Mouse (Mus musculus) brain, adult 10 weeks (tissue): ENCODE data around the gene Olfr625-ps1. TPM values are rescaled to one million over a fixed set of nuclear protein-coding genes. Genes with fewer than 3 reads are reported as not detected.

ENCODE experiments used
- polyA plus RNA-seq: library from polyadenylated mRNA; stranded (reverse); fragments of 350-450 nt; fragmentation: Illumina TruSeq; extraction: RNeasy Lipid Tissue Mini Kit (QIAGEN cat#74804); gene quantifications from one replicate; pipeline ENCODE4 v1.2.3, GENCODE M21; 2015; ENCODE audit warnings: low read depth, low replicate concordance

Gene Olfr625-ps1
- not detected for polyA plus RNA-seq

DNA sequence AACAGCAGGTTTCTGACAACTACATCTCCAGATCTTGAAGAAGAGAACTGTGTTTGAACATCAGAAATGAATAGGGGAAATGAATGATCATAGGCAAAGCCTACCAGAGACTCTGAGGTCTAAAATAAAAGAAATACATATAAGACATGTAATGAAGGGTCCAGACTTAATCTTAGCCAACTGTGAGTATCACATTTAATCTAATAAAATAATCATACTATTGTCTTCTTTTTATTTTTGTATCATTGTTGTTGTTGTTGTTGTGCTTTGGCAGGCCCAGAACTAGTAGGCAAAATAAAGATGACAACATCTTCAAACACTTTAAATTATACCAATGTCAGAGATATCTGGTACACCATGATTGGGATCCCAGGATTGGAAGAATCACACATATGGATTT lies at the start of gene Olfr625-ps1:
Olfr625-ps1 (plus strand) TSS at position 301 of the 400 bp plus-strand sequence.

DNA sequence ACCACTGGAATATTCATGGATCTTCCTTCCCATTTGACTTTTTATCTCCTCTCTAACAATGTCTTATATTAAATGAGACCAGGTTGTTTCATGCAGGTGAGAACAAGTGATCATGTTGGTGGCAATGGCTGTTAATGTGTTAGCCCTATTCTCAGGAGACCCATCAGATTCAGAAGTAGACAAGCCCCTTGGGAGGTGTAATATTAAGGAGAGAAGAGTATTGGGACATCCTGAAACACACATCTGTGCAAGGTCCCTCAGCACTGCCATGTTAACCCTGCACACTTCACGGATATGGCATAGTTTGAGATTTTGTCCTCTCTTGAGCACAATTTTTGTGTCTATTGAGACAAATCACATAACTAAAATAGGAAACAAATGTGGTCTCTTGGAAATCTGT lies 39.9 kb upstream of the Olfr625-ps1 start, which contains the start of gene Olfr622:
Olfr622 (minus strand) TSS at position 101 of the 400 bp plus-strand sequence.

DNA sequence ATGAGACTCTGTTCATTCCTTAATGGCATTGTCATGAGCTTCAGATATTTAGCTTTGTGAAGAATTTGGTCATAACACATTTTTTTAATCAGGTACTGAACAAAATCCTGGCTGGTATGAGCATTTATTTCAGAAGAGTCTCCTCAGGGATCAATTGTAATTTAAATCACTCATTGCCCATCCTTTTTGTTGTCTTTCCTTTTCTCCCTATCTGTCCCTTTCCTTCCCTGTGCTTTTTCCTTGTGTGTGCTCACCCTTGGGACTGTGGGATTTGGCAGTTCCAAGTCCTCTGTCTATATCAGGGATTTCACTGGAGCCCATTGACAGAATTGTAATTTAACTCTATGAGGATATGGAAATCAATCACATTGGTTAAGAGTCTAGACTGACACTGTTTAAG lies 18.9 kb upstream of the Olfr625-ps1 start, which contains the start of gene Olfr623:
Olfr623 (minus strand) TSS at position 101 of the 400 bp plus-strand sequence.

DNA sequence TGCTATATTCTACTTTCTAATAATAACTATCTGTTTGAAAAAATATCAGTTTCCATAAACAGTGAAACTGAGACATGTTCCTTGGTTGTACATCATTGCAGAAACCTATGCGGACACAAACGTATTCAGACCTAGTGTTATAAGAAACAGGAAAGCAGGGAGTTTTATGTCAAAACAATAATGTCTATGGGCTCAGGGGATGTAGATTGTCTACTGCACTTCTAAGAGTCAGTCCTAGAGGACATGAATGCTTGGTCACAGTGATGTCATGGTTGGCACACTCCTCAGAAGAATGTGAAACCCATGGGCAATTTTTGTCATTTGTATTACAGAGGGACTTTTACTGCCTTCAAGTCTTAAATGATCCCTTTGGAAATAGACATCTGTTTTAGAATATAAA lies 11.4 kb upstream of the Olfr625-ps1 start, which contains the start of gene Olfr624:
Olfr624 (minus strand) TSS at position 101 of the 400 bp plus-strand sequence.

DNA sequence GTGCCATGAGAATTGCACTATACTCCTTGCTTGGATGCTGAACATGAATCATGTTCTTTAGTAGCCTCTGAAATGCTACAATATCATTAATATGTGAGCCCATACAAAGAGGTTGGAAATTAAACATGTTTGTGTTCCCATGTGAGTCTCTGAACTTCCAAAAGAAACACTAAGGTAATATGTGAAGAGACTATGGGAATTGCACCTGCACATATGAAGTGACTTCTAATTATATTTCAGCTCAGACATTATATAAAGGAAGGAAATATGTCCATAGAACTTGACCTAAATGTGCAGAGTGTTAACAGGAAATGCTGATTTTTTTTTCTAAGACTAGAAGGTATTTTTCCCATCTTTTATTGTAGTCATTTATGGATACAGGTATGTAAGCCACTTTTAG lies 31.9 kb downstream of the Olfr625-ps1 start, which contains the start of gene Olfr243:
Olfr243 (plus strand) TSS at position 301 of the 400 bp plus-strand sequence.

DNA sequence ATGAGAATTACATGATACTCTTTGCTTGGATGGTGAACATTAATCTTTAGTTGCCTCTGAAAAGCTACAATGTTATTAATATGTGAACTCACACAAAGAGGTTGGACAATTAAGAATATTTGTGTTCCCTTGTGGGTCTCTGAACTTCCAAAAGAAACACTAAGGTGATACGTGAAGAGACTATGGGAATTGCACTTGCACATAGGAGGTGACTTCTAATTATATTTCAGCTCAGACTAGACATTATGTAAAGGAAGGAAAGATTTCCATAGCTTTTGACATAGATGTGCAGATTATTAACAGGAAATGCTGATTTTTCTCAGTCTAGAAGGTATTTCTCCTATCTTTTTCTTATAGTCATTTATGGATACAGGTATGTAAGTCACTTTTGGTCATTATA lies 47.6 kb downstream of the Olfr625-ps1 start, which contains the start of gene Olfr628:
Olfr628 (plus strand) TSS at position 301 of the 400 bp plus-strand sequence.

Other genes with a start within 250 kb of the Olfr625-ps1 start
- gene Olfr605, start 237.3 kb upstream of the Olfr625-ps1 start, polyA plus RNA-seq, result not detected
- not detected for gene Olfr606, start 233.7 kb upstream of the Olfr625-ps1 start, polyA plus RNA-seq
- gene Olfr607, start 218.6 kb upstream of the Olfr625-ps1 start, polyA plus RNA-seq, result not detected
- gene Olfr608, start 212.8 kb upstream of the Olfr625-ps1 start, polyA plus RNA-seq, result not detected
- not detected for gene Olfr609, start 184.7 kb upstream of the Olfr625-ps1 start, polyA plus RNA-seq
- gene Olfr610, start 170.6 kb upstream of the Olfr625-ps1 start, polyA plus RNA-seq, result not detected
- not detected for gene Olfr611, start 161.9 kb upstream of the Olfr625-ps1 start, polyA plus RNA-seq
- not detected for gene Olfr612, start 140.0 kb upstream of the Olfr625-ps1 start, polyA plus RNA-seq
- gene Olfr613, start 134.6 kb upstream of the Olfr625-ps1 start, polyA plus RNA-seq, result not detected
- not detected for gene Olfr615, start 126.6 kb upstream of the Olfr625-ps1 start, polyA plus RNA-seq
- gene Olfr616, start 113.6 kb upstream of the Olfr625-ps1 start, polyA plus RNA-seq, result not detected
- not detected for gene Olfr617, start 109.7 kb upstream of the Olfr625-ps1 start, polyA plus RNA-seq
- not detected for gene Olfr618, start 92.6 kb upstream of the Olfr625-ps1 start, polyA plus RNA-seq
- gene Olfr619, start 82.1 kb upstream of the Olfr625-ps1 start, polyA plus RNA-seq, result not detected
- not detected for gene Olfr620, start 70.2 kb upstream of the Olfr625-ps1 start, polyA plus RNA-seq
- not detected for gene Olfr622, start 40.0 kb upstream of the Olfr625-ps1 start, polyA plus RNA-seq
- gene Olfr623, start 19.0 kb upstream of the Olfr625-ps1 start, polyA plus RNA-seq, result not detected
- gene Olfr624, start 11.5 kb upstream of the Olfr625-ps1 start, polyA plus RNA-seq, result not detected
- gene Olfr243, start 32.0 kb downstream of the Olfr625-ps1 start, polyA plus RNA-seq, result not detected
- not detected for gene Olfr628, start 47.7 kb downstream of the Olfr625-ps1 start, polyA plus RNA-seq
- gene Olfr629, start 62.2 kb downstream of the Olfr625-ps1 start, polyA plus RNA-seq, result not detected
- gene Olfr630, start 74.6 kb downstream of the Olfr625-ps1 start, polyA plus RNA-seq, result not detected
- not detected for gene Olfr69, start 88.9 kb downstream of the Olfr625-ps1 start, polyA plus RNA-seq
- not detected for gene Olfr68, start 97.0 kb downstream of the Olfr625-ps1 start, polyA plus RNA-seq
- gene Olfr67, start 109.1 kb downstream of the Olfr625-ps1 start, polyA plus RNA-seq, result not detected
- 154 TPM for gene Hbb-bt, start 131.3 kb downstream of the Olfr625-ps1 start, polyA plus RNA-seq
- 1,248 TPM for gene Hbb-bs, start 145.4 kb downstream of the Olfr625-ps1 start, polyA plus RNA-seq
- not detected for gene Hbb-bh2, start 157.8 kb downstream of the Olfr625-ps1 start, polyA plus RNA-seq
- not detected for gene Hbb-bh1, start 160.4 kb downstream of the Olfr625-ps1 start, polyA plus RNA-seq
- gene Hbb-y, start 170.5 kb downstream of the Olfr625-ps1 start, polyA plus RNA-seq, result not detected
- gene Olfr66, start 203.5 kb downstream of the Olfr625-ps1 start, polyA plus RNA-seq, result not detected
- gene Olfr64, start 211.8 kb downstream of the Olfr625-ps1 start, polyA plus RNA-seq, result not detected
- not detected for gene Olfr65, start 220.8 kb downstream of the Olfr625-ps1 start, polyA plus RNA-seq
- gene Olfr631, start 246.1 kb downstream of the Olfr625-ps1 start, polyA plus RNA-seq, result not detected